Mouse (Mus musculus) pancreas, adult 10 weeks (tissue): Measurements from ENCODE around the gene Vmn2r75. TPM values are rescaled to one million over a fixed set of nuclear protein-coding genes. Genes with fewer than 3 reads are reported as not detected.

Source experiments
- polyA plus RNA-seq: library from polyadenylated mRNA; stranded (reverse); fragments of 350-450 nt; fragmentation: Illumina TruSeq; extraction: RNeasy Lipid Tissue Mini Kit (QIAGEN cat#74804); gene quantifications from one replicate; pipeline ENCODE4 v1.2.3, GENCODE M21; 2015; ENCODE audit warnings: low read depth, low replicate concordance; ENCODE audit not compliant: insufficient read depth

Gene Vmn2r75
- polyA plus RNA-seq = not detected

DNA sequence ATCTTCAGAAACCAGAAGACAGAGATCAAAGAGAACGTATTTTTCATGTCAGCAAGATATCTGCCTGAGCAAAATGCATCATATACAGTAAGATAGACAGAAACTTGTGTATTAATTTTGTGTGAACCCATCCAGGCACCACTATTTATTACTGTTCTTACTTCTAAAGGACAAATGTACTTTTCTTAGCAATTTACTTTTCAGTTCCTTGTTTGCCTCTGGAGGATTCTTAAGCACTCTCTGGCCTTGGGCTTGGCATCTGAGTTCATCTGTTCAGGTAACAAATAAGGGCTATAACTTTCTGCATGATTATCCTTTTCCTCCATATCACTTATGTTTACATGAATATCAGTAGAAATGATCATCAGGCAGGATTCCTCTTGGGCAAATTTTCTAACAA, at the start of gene Vmn2r75:
Gene Vmn2r75, minus strand, starts transcription at position 101 of the 400 bp plus-strand sequence.

Other genes with a start within 250 kb of the Vmn2r75 start
- not detected for gene Vmn2r74, start 210.1 kb downstream of the Vmn2r75 start, polyA plus RNA-seq
- gene Vmn2r76, start 74.5 kb upstream of the Vmn2r75 start, polyA plus RNA-seq = not detected
- gene Olfr310, start 105.4 kb upstream of the Vmn2r75 start, polyA plus RNA-seq = not detected
- not detected for gene Olfr309, start 141.9 kb upstream of the Vmn2r75 start, polyA plus RNA-seq
- gene Olfr308, start 153.9 kb upstream of the Vmn2r75 start, polyA plus RNA-seq = not detected
- gene Olfr307, start 165.8 kb upstream of the Vmn2r75 start, polyA plus RNA-seq = not detected
- not detected for gene Olfr305, start 195.2 kb upstream of the Vmn2r75 start, polyA plus RNA-seq
- gene Olfr304, start 214.9 kb upstream of the Vmn2r75 start, polyA plus RNA-seq = not detected
- not detected for gene Olfr303, start 226.0 kb upstream of the Vmn2r75 start, polyA plus RNA-seq
- not detected for gene Olfr301, start 232.1 kb upstream of the Vmn2r75 start, polyA plus RNA-seq